In the genomic region with DNA sequence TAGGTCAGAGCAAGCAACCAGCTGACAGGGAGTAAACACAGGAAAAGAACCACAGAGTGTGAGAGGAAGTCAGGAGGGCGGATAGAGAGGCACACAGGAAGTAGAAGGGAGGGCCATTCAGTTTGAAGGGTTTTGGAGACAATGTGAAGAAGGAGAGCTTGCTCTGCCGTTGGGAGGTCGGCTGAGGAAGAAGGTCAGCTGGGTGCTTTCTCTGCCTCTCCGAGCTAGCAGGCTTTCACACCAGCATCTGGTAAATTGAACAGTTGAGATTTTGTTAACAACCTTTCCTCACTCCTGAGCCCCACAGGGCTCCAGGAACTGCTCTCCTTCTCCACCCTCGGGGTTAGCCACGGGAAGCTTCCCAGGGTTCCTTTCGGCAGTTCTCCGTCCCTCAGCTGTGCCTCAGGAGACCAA, we compare ENCODE assay signal across 8 mouse cellular contexts.
DNase-seq lines count a peak whose midpoint lies in the region; ATAC-seq and TF ChIP-seq lines count a peak whose summit lies in the region.

No protein-coding gene starts in this region.

- H3K9ac ChIP-seq in hindbrain, embryonic 14.5 days = no peak overlapping the region
- 0 out of 2 replicates have a peak overlapping the region, but pooled peaks have one; percentile 37 for H3K9ac ChIP-seq in liver, embryonic 13.5 days

- H3K27me3 ChIP-seq in hindbrain, embryonic 14.5 days (ENCODE audit: control insufficient read depth, insufficient read depth, low read length) = no peaks in the 10 kb centered on the region
- H3K27me3 ChIP-seq in liver, embryonic 13.5 days = no peaks in the 10 kb centered on the region

- no peaks in the 10 kb centered on the region for H3K36me3 ChIP-seq in hindbrain, embryonic 14.5 days (replicated peaks; ENCODE audit: control insufficient read depth, insufficient read depth)
- H3K36me3 ChIP-seq in liver, embryonic 13.5 days = no peaks in the 10 kb centered on the region

- DNase-seq in CD8-positive naive resting alpha-beta T cell, adult 2 months (ENCODE audit: low read depth in 2 of 2, low spot score in 2 of 2) = peak; percentile 14 to 38
- no peak for DNase-seq in hindbrain, embryonic 14.5 days (ENCODE audit: low spot score)
- DNase-seq in liver, embryonic 13.5 days = peak; percentile 1
- peak; percentile 19 to 39 for DNase-seq in spleen, postnatal 10 days (ENCODE audit: low spot score in 2 of 2)
- DNase-seq in cerebellum, adult 9-10 months = no peak
- DNase-seq in gastrocnemius, adult 8-10 months (ENCODE audit: low spot score in 2 of 2) = no peak
- DNase-seq in layer of hippocampus, adult 9-10 months (ENCODE audit: low spot score) = no peak

- no peaks in the 10 kb centered on the region for H3K4me1 ChIP-seq in bone marrow macrophage, adult 2 months (ENCODE audit: control insufficient read depth, insufficient read depth, low read length)
- no peaks in the 10 kb centered on the region for H3K4me1 ChIP-seq in hindbrain, embryonic 14.5 days (replicated peaks; ENCODE audit: control insufficient read depth, insufficient read depth, low read length)
- no peaks in the 10 kb centered on the region for H3K4me1 ChIP-seq in liver, embryonic 13.5 days (replicated peaks)

- peak overlapping the region; percentile 7; the same call in 1 of the 2 replicates for H3K27ac ChIP-seq in bone marrow macrophage, adult 2 months (ENCODE audit: insufficient read depth, low read depth, low read length)
- H3K27ac ChIP-seq in hindbrain, embryonic 14.5 days = no peak overlapping the region
- no peak overlapping the region for H3K27ac ChIP-seq in liver, embryonic 13.5 days

- H3K4me2 ChIP-seq in hindbrain, embryonic 14.5 days (replicated peaks) = 0 out of 2 replicates have a peak overlapping the region, but pooled peaks have one; percentile 9
- peak overlapping the region; percentile 40 for H3K4me2 ChIP-seq in liver, embryonic 13.5 days

- H3K4me3 ChIP-seq in bone marrow macrophage, adult 2 months (ENCODE audit: insufficient read depth, low read length) = peak overlapping the region; percentile 50
- H3K4me3 ChIP-seq in hindbrain, embryonic 14.5 days (replicated peaks; ENCODE audit: low read length) = no peak overlapping the region
- H3K4me3 ChIP-seq in liver, embryonic 13.5 days (replicated peaks) = peak overlapping the region; percentile 37

- no peak for TF ChIP-seq CTCF in bone marrow macrophage, adult 2 months (IDR thresholded peaks at IDR 0.05; ENCODE audit: low read depth, low read length)

- no peak for ATAC-seq in hindbrain, embryonic 14.5 days (ENCODE audit: low FRiP score)
- ATAC-seq in liver, embryonic 13.5 days (ENCODE audit: low read depth) = peak; percentile 68; the same call in 1 of the 2 replicates

- TF ChIP-seq POLR2A in bone marrow macrophage, adult 2 months (IDR thresholded peaks at IDR 0.05; ENCODE audit: borderline replicate concordance, low read depth, low read length) = no peak

- no peaks in the 10 kb centered on the region for H3K9me3 ChIP-seq in hindbrain, embryonic 14.5 days (ENCODE audit: control insufficient read depth, low read length)
- no peaks in the 10 kb centered on the region for H3K9me3 ChIP-seq in liver, embryonic 13.5 days (replicated peaks)

- WGBS in hindbrain, embryonic 14.5 days = 65% methylated on average over 8 of the region's 8 CpGs
- WGBS in liver, embryonic 13.5 days (ENCODE audit: insufficient replicate concordance) = 19% methylated on average over 8 of the region's 8 CpGs

Comparison
In these comparisons a context has a peak if more than half of its experiments do, and no peak if none do; other contexts are left out.
1. DNase-seq: peak in CD8-positive naive resting alpha-beta T cell, adult 2 months (2 of 2), liver, embryonic 13.5 days (single experiment) and spleen, postnatal 10 days (2 of 2); none in hindbrain, embryonic 14.5 days (single experiment), cerebellum, adult 9-10 months (single experiment), gastrocnemius, adult 8-10 months (0 of 2) and layer of hippocampus, adult 9-10 months (single experiment).